In the genomic region with DNA sequence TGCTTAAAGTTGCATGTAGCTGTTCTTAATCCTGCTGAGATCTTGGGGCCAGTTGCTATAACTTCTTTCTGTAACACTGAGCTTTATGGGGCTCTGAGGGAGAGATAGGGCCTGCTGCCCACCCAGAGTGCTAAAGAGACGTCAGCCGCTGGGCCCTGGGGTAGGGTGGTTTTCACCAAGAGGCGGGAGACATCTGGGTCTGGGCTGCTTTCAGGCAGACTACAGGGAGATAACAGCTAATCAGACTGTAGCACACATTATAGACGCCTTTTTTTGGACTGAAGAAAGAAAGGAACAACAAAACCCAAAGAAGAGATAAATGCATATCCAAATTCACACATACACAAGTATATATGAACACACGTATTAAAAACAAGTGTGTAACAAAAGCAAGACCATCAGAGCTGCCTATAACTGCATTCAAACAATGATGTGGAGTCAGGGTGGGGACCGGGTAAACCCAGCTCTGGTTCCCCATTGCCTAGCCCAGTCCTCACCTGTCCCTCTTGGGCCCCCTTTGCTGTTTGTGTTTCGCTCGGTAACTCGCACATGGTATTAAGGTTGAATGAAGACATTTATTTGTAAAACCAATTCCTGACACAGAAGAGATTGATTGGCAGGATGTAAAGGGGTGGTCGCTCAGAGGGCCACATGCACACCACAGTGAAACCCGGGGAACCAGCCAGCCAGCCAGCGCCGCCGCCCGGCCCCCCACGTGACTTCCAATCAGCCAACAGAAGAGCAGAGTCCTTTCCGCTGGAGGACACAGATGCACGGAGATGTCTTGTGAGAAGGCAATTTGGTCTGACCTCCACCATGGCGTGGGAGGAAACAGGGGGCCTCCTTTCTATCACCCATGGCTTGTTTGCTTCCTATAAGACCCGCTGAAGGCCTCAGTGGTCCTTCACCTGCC, we compare ENCODE assay signal across 9 mouse cellular contexts. TPM values are rescaled to one million over a fixed set of nuclear protein-coding genes. Genes with fewer than 3 reads are reported as not detected.
A peak's percentile ranks its signal among the peaks of the same experiment; 100 is the strongest.
DNase-seq lines count a peak whose midpoint lies in the region; ATAC-seq lines count a peak whose summit lies in the region.
"Had no signal": no experiment of that assay in that cellular context is flagged by ENCODE, and none has a peak within 500 bp of the region (broad histone marks: within the 10 kb centered on the region; RNA-seq: fewer than 3 reads in every experiment).

No protein-coding gene starts in this region.

- H3K27ac ChIP-seq in forebrain, embryonic 15.5 days (replicated peaks) = peak overlapping the region; percentile 58
- peak overlapping the region; percentile 41 for H3K27ac ChIP-seq in midbrain, embryonic 11.5 days (ENCODE audit: low read depth, low read length)

- H3K4me3 ChIP-seq in forebrain, embryonic 15.5 days = peak overlapping the region; percentile 21; the same call in 1 of the 2 replicates
- H3K4me3 ChIP-seq in midbrain, embryonic 11.5 days (ENCODE audit: low read depth, low read length) = peak overlapping the region; percentile 8; the same call in 1 of the 2 replicates

- WGBS in forebrain, embryonic 15.5 days = 52% methylated on average over 20 of the region's 20 CpGs
- WGBS in midbrain, embryonic 11.5 days = 40% methylated on average over 20 of the region's 20 CpGs

- H3K9ac ChIP-seq in forebrain, embryonic 15.5 days (replicated peaks) = peak overlapping the region; percentile 34
- peak overlapping the region; percentile 39 for H3K9ac ChIP-seq in midbrain, embryonic 11.5 days (ENCODE audit: low read length)

- no peaks in the 10 kb centered on the region for H3K27me3 ChIP-seq in forebrain, embryonic 15.5 days
- H3K27me3 ChIP-seq in midbrain, embryonic 11.5 days (ENCODE audit: control insufficient read depth, insufficient read depth, low read length) = no peaks in the 10 kb centered on the region
- H3K27me3 ChIP-seq: CH12.LX had no signal

- ATAC-seq in forebrain, embryonic 15.5 days (replicated peaks) = peak; percentile 78
- peak; percentile 90 for ATAC-seq in midbrain, embryonic 11.5 days (ENCODE audit: low FRiP score)

- H3K4me2 ChIP-seq in forebrain, embryonic 15.5 days (replicated peaks) = peak overlapping the region; percentile 43
- H3K4me2 ChIP-seq in midbrain, embryonic 11.5 days = peak overlapping the region; percentile 41

- DNase-seq in cerebellum, postnatal 25 days = peak; percentile 54 to 69
- DNase-seq in cerebellum, adult 8-10 months = no peak
- DNase-seq in T-cell, adult 2 months (ENCODE audit: low spot score) = peak; percentile 28
- DNase-seq in kidney, postnatal 14 days = peak; percentile 69
- peak; percentile 92 for DNase-seq in midbrain, embryonic 11.5 days (ENCODE audit: low spot score, missing footprints)
- peak; percentile 70 for DNase-seq in thymus, postnatal 0 days (ENCODE audit: low spot score)
- DNase-seq in left cerebral cortex, postnatal 36 days (ENCODE audit: low spot score in 2 of 2) = no peak

- H3K36me3 ChIP-seq in forebrain, embryonic 15.5 days = no peaks in the 10 kb centered on the region
- H3K36me3 ChIP-seq in midbrain, embryonic 11.5 days (ENCODE audit: control insufficient read depth, insufficient read depth, low read length) = no peaks in the 10 kb centered on the region

- H3K9me3 ChIP-seq in forebrain, embryonic 15.5 days = no peaks in the 10 kb centered on the region
- no peaks in the 10 kb centered on the region for H3K9me3 ChIP-seq in midbrain, embryonic 11.5 days (ENCODE audit: control insufficient read depth, low read length)

- intact Hi-C loops in left cerebral cortex, postnatal 36 days (cut with DNase I) = no loop called here

- H3K4me1 ChIP-seq in forebrain, embryonic 15.5 days = peaks cover 12% of the 10 kb centered on the region
- H3K4me1 ChIP-seq in midbrain, embryonic 11.5 days (ENCODE audit: control insufficient read depth, insufficient read depth, low read length) = peaks cover 6% of the 10 kb centered on the region

RNA-seq across cellular contexts. Expression of gene Serp2, which starts 24.2 kb away (rescaled TPM):
- polyA plus RNA-seq in forebrain, embryonic 15.5 days (2015; fragmentation: Nextera tagmentation; extraction: Ambion mirVana) = 125 and 138 TPM in 2 replicates
- 45.5 and 47.3 TPM in 2 replicates for polyA plus RNA-seq in midbrain, embryonic 11.5 days (2014; fragmentation: Nextera tagmentation; extraction: Ambion mirVana)
- 5.8 and 6.6 TPM in 2 replicates for polyA plus RNA-seq in thymus, postnatal 0 days (2015; fragmentation: Nextera tagmentation; extraction: Ambion mirVana)
- 100 to 1,000 TPM; 171 to 200 TPM for total RNA-seq in left cerebral cortex, postnatal 36 days (2021)
- total RNA-seq: CH12.LX had no signal

Comparison
In these comparisons a context has a peak if more than half of its experiments do, and no peak if none do; other contexts are left out.
1. DNase-seq: peak in cerebellum, postnatal 25 days (2 of 2), T-cell, adult 2 months (single experiment), kidney, postnatal 14 days (single experiment), midbrain, embryonic 11.5 days (single experiment) and thymus, postnatal 0 days (single experiment); none in cerebellum, adult 8-10 months (single experiment) and left cerebral cortex, postnatal 36 days (0 of 2).